Mouse (Mus musculus) neural tube, embryonic 13.5 days (tissue): ENCODE measurements around the gene Wwox. TPM values are rescaled to one million over a fixed set of nuclear protein-coding genes. Genes with fewer than 3 reads are reported as not detected.

Experiments used
- ATAC-seq: fragments of 200-750 bp; cut with Nextera tagmentation; 2 replicates; pipeline ENCODE4 v1.8.0; 2017; ENCODE audit warnings: low read depth, mild to moderate bottlenecking, moderate TSS enrichment, moderate library complexity
- H3K27ac ChIP-seq: fragments of 300-500 bp; sonication (generic); replicated peaks from 2 replicates; pipeline ENCODE4 v1.5.1; 2015; ENCODE audit warnings: moderate library complexity, mild to moderate bottlenecking, inconsistent platforms
- H3K27me3 ChIP-seq: fragments of 300-500 bp; sonication (generic); 2 replicates; pipeline ENCODE4 v1.6.1; 2015; ENCODE audit warnings: mild to moderate bottlenecking, inconsistent platforms
- H3K36me3 ChIP-seq: fragments of 300-500 bp; sonication (generic); 2 replicates; pipeline ENCODE4 v1.6.1; 2015; ENCODE audit warnings: mild to moderate bottlenecking, inconsistent platforms
- H3K4me1 ChIP-seq: fragments of 300-500 bp; sonication (generic); replicated peaks from 2 replicates; pipeline ENCODE4 v1.6.1; 2015; ENCODE audit warnings: inconsistent platforms
- H3K4me2 ChIP-seq: fragments of 300-500 bp; sonication (generic); 2 replicates; pipeline ENCODE4 v1.6.1; 2015; ENCODE audit warnings: inconsistent platforms, mild to moderate bottlenecking, moderate library complexity
- H3K4me3 ChIP-seq: fragments of 300-500 bp; sonication (generic); 2 replicates; pipeline ENCODE4 v1.5.1; 2015; ENCODE audit warnings: mild to moderate bottlenecking, inconsistent platforms
- H3K9ac ChIP-seq: fragments of 300-500 bp; sonication (generic); 2 replicates; pipeline ENCODE4 v1.6.1; 2015; ENCODE audit warnings: moderate library complexity, mild to moderate bottlenecking, inconsistent platforms
- H3K9me3 ChIP-seq: fragments of 300-500 bp; sonication (generic); 2 replicates; pipeline ENCODE4 v1.6.1; 2016; ENCODE audit warnings: inconsistent platforms
- WGBS: fragments of 180-500 bp; shearing (Covaris S2); methylation state at CpG from one replicate; pipeline ENCODE4 v1.1.7; 2015; 5-methylcytosine and 5-hydroxymethylcytosine counted together
- polyA plus RNA-seq: library from polyadenylated mRNA; unstranded; fragments of >200 nt; fragmentation: Nextera tagmentation; extraction: Ambion mirVana; gene quantifications from 2 replicates; pipeline ENCODE4 v1.2.1, GENCODE M21; 2015

The Wwox gene
- polyA plus RNA-seq, 1 experiment from 2014 or later, result 12.8 TPM

- ATAC-seq, result no peak
- Histone ChIP-seq H3K4me3 (no peak overlapping the region), H3K36me3 (no peaks in the 10 kb centered on the region), H3K4me2 (no peak overlapping the region), H3K27me3 (peaks cover 7% of the 10 kb centered on the region), H3K9ac (no peak overlapping the region), H3K4me1 (no peaks in the 10 kb centered on the region), H3K9me3 (0 out of 2 replicates have a peak, but pooled peaks cover 2% of the 10 kb centered on the region), H3K27ac (no peak overlapping the region)
- 87% methylated on average over 15 of the region's 15 CpGs for WGBS
Observed at GRCm38 (mm10) chr8:114978206-114978960, 538.9 kb downstream of the Wwox start.

DNA sequence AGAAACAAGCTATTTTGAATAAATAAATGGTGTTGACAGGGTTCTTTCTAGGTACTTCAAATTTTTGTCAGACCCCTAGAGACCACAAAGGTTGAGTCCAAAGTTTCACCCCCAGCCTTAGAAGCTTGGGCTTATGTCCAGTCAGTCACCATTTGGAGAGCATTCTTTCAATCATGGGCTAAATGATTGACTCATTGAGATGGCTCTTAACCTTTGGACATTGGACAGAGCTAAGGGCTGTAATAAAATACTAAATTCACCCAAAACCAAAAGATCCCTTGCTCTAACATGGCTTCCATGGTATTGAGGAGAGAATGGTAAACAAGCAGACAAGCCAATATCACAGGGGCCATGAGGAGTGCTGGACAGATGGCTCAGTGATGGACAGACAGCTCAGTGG, 540.2 kb downstream of the Wwox start:
- H3K4me2 ChIP-seq, result no peak overlapping the region
- H3K9ac ChIP-seq, result no peak overlapping the region
- H3K9me3 ChIP-seq, result 0 out of 2 replicates have a peak, but pooled peaks cover 2% of the 10 kb centered on the region
- H3K27ac ChIP-seq, result no peak overlapping the region
- H3K4me3 ChIP-seq, result no peak overlapping the region
- no peak for ATAC-seq
- H3K27me3 ChIP-seq, result peaks cover 7% of the 10 kb centered on the region
- peaks cover 3% of the 10 kb centered on the region; the same call in 1 of the 2 replicates for H3K4me1 ChIP-seq
- no peaks in the 10 kb centered on the region for H3K36me3 ChIP-seq

- no peak overlapping the region for H3K27ac ChIP-seq
- WGBS, result 97% methylated on average over 11 of the region's 11 CpGs
Observed at GRCm38 (mm10) chr8:114982762-114983161, 543.3 kb downstream of the Wwox start.

GRCm38 (mm10) chr8:114984500-114984899, 545.0 kb downstream of the Wwox start:
- Histone ChIP-seq H3K4me3 (no peak overlapping the region), H3K9ac (no peak overlapping the region), H3K27me3 (peaks cover 22% of the 10 kb centered on the region), H3K4me2 (no peak overlapping the region), H3K4me1 (peaks cover 3% of the 10 kb centered on the region; the same call in 1 of the 2 replicates), H3K36me3 (no peaks in the 10 kb centered on the region), H3K27ac (no peak overlapping the region), H3K9me3 (0 out of 2 replicates have a peak, but pooled peaks cover 2% of the 10 kb centered on the region)
- ATAC-seq, result no peak
- 77% methylated on average over 8 of the region's 8 CpGs for WGBS

More at GRCm38 (mm10) chr8:114982762-114983161, 543.3 kb downstream of the Wwox start:
- Histone ChIP-seq H3K9ac (no peak overlapping the region), H3K36me3 (no peaks in the 10 kb centered on the region), H3K9me3 (0 out of 2 replicates have a peak, but pooled peaks cover 2% of the 10 kb centered on the region), H3K27me3 (peaks cover 10% of the 10 kb centered on the region; the same call in 1 of the 2 replicates), H3K4me1 (peaks cover 3% of the 10 kb centered on the region; the same call in 1 of the 2 replicates), H3K4me3 (no peak overlapping the region), H3K4me2 (no peak overlapping the region)
- ATAC-seq, result no peak

DNA sequence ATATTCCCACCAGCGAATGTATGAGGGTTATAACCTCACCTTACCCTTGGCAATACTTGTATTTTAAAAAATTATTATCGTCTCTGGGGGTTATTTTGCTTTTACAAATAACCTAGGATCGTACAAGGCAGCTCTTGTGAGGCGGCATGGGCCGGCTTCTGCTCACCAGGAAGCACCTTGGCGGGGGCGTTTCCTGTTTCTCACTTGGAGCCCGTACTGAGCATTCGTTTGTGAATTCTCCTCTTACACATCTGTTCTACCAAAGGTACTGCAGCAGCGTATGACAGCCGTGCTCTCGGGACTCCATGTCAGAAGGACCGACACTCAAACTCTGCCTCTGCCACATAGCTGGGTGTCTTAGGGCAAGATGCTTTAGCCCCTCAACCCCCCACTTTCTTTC, 546.5 kb downstream of the Wwox start:
- Histone ChIP-seq H3K4me1 (peaks cover 10% of the 10 kb centered on the region), H3K9ac (no peak overlapping the region), H3K4me2 (no peak overlapping the region), H3K36me3 (no peaks in the 10 kb centered on the region), H3K27ac (no peak overlapping the region), H3K4me3 (no peak overlapping the region), H3K9me3 (0 out of 2 replicates have a peak, but pooled peaks cover 1% of the 10 kb centered on the region), H3K27me3 (peaks cover 27% of the 10 kb centered on the region)
- no peak for ATAC-seq
- WGBS, result 88% methylated on average over 13 of the region's 13 CpGs

- no peak for ATAC-seq
- Histone ChIP-seq H3K9me3 (no peaks in the 10 kb centered on the region), H3K9ac (no peak overlapping the region), H3K27ac (no peak overlapping the region), H3K27me3 (peaks cover 27% of the 10 kb centered on the region), H3K4me3 (no peak overlapping the region), H3K4me1 (peaks cover 20% of the 10 kb centered on the region), H3K4me2 (no peak overlapping the region), H3K36me3 (no peaks in the 10 kb centered on the region)
- 78% methylated on average over 10 of the region's 10 CpGs for WGBS
Observed at GRCm38 (mm10) chr8:114986971-114987370, 547.5 kb downstream of the Wwox start.

DNA sequence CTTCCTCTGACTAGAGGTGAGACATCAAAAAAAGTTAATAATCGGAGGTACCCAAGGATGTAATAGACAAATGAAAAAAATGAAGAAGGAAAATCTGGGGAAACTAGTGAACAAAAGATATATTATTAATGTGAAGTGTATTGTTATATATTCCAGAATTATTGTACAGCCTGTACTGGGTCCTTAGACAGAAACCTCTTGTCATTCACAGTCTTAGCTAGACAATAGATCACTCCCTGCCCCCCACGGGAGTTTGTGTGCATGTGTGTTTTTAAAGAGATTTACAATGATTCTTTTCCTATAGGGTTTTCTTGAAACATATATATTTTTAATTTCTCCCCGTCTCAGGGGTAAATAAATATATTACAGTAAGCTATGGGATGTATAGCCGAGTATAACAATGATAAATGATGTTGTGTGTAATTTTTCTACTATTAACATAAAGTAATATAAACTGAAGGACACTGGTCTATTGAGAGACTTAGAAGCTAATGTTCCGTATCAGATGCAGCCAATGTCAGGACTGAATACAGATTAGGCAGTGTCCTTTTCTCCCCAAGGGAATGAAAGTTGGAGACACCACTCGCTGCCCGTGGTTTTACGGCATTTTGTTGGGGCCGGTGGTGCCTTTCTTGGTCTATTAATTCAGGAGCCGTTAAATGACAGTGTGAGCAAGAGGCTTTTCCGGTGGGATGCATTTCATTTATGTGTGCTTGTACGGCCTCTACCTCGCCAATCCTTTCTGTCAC, 551.6 kb downstream of the Wwox start:
- Histone ChIP-seq H3K9ac (no peak overlapping the region), H3K27ac (0 out of 2 replicates have a peak overlapping the region, but pooled peaks have one; percentile 23), H3K4me3 (no peak overlapping the region), H3K4me1 (peaks cover 22% of the 10 kb centered on the region), H3K4me2 (peak overlapping the region; percentile 6; the same call in 1 of the 2 replicates), H3K27me3 (peaks cover 38% of the 10 kb centered on the region), H3K9me3 (no peaks in the 10 kb centered on the region), H3K36me3 (no peaks in the 10 kb centered on the region)
- peak; percentile 67; the same call in 1 of the 2 replicates for ATAC-seq
- 18% methylated on average over 13 of the region's 13 CpGs for WGBS

DNA sequence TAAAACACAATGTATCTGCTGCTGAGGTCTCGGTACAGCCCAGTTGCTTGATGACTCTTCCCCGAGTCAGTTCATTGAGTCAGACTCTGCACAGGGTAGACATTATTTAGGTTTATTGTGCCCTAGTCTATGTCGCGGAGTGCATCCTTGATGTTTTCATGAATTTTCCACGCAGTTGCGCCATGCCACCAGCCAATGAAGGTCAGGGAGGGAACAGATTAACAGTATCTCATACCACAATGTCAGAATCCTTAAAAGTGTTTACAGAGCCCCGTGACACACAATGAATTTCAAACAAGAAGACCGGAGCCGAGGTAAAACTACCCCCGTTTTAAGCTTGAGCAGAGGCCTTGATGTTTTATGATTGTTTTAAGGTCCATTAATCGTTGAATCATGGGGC, 561.3 kb downstream of the Wwox start:
- no peak for ATAC-seq
- H3K4me3 ChIP-seq, result no peak overlapping the region
- 72% methylated on average over 11 of the region's 11 CpGs for WGBS
- H3K4me1 ChIP-seq, result no peaks in the 10 kb centered on the region
- no peaks in the 10 kb centered on the region for H3K36me3 ChIP-seq
- H3K9me3 ChIP-seq, result no peaks in the 10 kb centered on the region
- H3K4me2 ChIP-seq, result no peak overlapping the region
- H3K27me3 ChIP-seq, result no peaks in the 10 kb centered on the region; the same call in 1 of the 2 replicates
- H3K27ac ChIP-seq, result no peak overlapping the region
- no peak overlapping the region for H3K9ac ChIP-seq

DNA sequence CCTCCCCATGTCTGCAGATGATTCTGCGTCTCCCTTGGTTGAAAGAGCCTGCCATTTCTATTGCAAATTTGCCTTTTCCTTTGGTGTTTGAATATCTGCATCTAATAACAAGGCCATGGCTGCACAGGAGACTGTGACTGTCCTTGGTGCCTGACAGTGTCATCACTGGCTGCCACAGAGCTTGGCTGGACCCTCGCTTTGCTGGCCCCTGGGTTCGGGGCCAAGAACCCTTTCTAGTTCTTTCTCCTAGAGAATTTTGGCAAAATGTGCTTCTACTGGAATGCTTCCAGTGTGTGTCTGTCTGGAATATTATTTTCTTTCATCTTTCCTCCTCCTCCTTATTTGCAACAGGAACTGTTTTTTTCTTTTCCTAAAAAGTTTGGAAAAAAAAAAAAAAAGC, 565.6 kb downstream of the Wwox start:
- peaks cover 14% of the 10 kb centered on the region for H3K4me1 ChIP-seq
- no peak overlapping the region for H3K27ac ChIP-seq
- H3K9me3 ChIP-seq, result no peaks in the 10 kb centered on the region
- no peak for ATAC-seq
- H3K4me2 ChIP-seq, result no peak overlapping the region
- H3K9ac ChIP-seq, result no peak overlapping the region
- no peaks in the 10 kb centered on the region for H3K36me3 ChIP-seq
- WGBS, result 81% methylated on average over 3 of the region's 3 CpGs
- H3K4me3 ChIP-seq, result no peak overlapping the region
- H3K27me3 ChIP-seq, result no peaks in the 10 kb centered on the region

DNA sequence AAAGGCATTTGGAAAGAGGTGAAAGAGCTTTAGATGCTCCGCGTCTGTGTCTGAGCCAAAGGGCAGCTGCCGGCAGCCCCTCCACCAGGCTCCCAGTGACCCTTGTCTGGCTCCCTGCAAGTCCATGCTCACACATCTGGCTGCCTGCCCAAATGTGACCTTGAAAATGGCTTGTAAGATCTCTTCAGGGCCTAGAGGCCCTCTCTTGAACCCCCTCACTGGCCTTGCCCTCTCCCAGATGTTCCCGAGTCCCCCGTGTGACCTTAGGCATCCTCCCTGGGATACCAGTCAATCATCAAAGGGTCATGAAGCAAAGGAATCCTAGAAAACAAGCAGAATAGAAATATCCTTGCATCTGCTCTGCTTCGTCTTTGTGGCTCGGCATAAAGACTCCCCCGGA, 567.1 kb downstream of the Wwox start:
- 51% methylated on average over 8 of the region's 8 CpGs for WGBS
- no peak overlapping the region for H3K4me3 ChIP-seq
- no peaks in the 10 kb centered on the region for H3K36me3 ChIP-seq
- H3K4me1 ChIP-seq, result peaks cover 25% of the 10 kb centered on the region
- no peaks in the 10 kb centered on the region for H3K9me3 ChIP-seq
- ATAC-seq, result no peak
- H3K27ac ChIP-seq, result no peak overlapping the region
- no peak overlapping the region for H3K4me2 ChIP-seq
- H3K9ac ChIP-seq, result no peak overlapping the region
- H3K27me3 ChIP-seq, result no peaks in the 10 kb centered on the region

- Histone ChIP-seq H3K4me1 (peaks cover 25% of the 10 kb centered on the region), H3K36me3 (no peaks in the 10 kb centered on the region), H3K4me3 (no peak overlapping the region), H3K4me2 (no peak overlapping the region), H3K9me3 (no peaks in the 10 kb centered on the region), H3K27me3 (no peaks in the 10 kb centered on the region), H3K27ac (no peak overlapping the region), H3K9ac (no peak overlapping the region)
- WGBS, result 53% methylated on average over 7 of the region's 7 CpGs
- ATAC-seq, result no peak
Observed at GRCm38 (mm10) chr8:115007280-115007679, 567.8 kb downstream of the Wwox start.
